Mouse (Mus musculus) frontal cortex, postnatal 25 days (tissue): Measurements from ENCODE around the gene Stk4.

Experiments
- DNase-seq, 2 experiments: peaks; one replicate each; pipeline ENCODE4 v3.0.0; 2022; ENCODE audit warnings: low spot score in 2 of 2

Stk4 gene

GRCm38 (mm10) chr2:164127297-164127696 lies 57.2 kb downstream of the Stk4 start:
- DNase-seq, result no peak

DNA sequence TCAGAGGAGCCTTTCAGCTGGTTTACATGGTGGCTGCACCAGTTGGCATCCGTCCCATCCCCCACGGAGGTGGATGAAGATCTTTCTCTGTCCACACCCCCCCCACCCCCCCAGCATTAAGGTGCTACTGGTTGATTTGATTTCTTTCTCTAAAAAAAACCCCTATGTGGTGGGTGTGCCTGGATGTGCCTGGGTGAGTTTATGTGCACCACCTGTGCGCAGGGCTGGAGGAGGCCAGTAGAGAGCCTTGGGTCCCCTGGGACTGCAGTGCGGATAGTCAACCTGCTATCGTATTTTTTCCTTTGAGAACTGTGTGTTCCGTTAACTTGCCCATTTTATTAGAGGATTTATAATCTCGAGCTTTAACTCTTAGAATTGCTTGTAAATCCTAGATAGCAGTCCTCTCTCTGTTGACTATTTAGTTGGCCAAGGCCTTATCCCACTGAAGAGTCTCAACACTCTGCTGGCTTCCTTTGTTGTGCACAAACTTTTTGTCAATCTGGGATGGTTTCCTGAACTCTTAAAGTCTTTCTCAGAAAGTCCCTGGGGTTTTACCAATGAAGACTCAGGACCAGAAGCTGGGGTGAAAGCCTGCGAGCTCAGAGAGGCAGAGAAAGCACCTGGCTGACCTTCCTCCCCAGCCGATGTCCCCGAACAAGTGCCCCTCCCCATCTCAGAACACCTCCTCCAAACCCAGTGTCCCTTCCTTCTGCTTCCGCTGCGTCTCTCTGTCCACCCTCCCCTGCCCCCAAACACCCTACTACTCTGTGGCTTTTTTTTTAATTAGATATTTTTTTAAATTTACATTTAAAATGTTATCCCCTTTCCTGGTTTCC lies 58.7 kb downstream of the Stk4 start:
- DNase-seq, result no peak

DNA sequence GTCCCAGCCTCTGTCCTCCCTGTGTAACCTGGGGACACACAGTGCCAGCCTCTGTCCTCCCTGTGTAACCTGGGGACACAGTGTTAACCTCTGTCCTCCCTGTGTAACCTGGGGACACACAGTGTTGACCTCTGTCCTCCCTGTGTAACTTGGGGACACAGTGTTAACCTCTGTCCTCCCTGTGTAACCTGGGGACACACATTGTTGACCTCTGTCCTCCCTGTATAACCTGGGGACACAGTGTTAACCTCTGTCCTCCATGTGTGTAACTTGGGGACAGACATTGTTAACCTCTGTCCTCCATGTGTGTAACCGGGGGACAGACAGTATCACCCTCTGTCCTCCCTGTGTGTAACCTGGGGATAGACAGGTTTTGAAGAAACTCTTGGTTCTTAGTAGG lies 61.5 kb downstream of the Stk4 start:
- DNase-seq, result no peak

DNA sequence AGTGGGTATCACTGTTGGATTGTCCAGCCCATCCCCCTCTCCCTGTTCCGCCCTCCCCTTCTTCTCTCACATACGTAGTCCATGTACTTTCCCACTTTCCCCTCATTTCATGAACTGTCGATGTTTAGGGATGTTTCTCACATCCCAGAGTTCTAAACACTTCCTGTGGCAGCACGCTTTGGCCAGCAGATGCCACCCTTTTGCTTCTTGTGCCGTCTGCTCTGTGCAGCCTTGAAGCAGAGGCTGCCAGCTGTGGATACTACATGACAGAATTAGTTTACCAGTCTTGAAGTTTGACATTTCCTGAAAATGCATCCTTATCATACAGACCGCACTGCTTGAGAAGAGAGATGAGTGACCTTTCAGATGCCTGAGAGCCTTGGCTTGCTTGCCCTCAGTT lies 64.4 kb downstream of the Stk4 start:
- DNase-seq, result no peak

- DNase-seq, result no peak
Measured at GRCm38 (mm10) chr2:164135367-164135766, 65.2 kb downstream of the Stk4 start.

DNA sequence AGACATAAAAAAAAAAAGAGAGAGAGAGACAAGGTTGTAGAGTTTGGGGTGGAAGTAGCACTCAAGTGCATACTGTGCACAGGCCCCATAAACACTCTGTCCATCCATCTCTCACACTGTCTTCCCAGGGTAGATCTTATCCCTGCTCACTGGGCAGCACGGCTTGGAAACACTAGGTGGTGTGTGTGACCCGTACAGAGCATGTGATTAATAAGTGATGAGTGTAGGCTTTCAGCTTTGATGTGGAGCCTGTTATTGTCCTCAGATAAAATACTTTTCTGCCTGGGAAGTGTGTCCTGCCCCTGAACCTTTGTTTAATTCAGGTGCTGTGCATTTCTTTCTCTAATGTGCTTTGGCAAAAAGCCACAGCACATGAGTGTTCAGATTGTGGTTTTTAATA lies 66.3 kb downstream of the Stk4 start:
- no peak for DNase-seq

- no peak for DNase-seq
Measured at GRCm38 (mm10) chr2:164137754-164138153, 67.6 kb downstream of the Stk4 start.

- no peak for DNase-seq
Measured at GRCm38 (mm10) chr2:164142021-164142420, 71.9 kb downstream of the Stk4 start.

GRCm38 (mm10) chr2:164144025-164144424 lies 73.9 kb downstream of the Stk4 start:
- DNase-seq, result no peak

DNA sequence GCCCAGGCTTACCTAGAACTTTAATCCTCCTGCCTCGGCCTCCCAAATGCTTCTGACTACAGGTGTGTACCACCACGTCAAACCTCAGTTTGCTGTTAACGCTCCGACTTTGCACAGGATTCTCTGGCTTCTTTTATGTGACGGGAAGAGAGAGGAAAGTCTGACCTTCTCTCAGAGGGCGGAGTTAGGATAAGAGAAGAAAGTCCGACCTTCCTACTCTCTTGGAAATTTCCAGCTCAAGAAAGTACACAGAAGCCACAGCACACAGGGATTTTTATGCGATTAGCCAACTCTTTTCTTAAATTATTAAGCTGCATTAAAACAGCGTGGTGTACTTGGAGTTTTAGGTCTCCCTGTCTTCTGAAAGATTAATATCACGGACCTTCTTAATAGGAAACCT lies 74.4 kb downstream of the Stk4 start:
- no peak for DNase-seq

DNA sequence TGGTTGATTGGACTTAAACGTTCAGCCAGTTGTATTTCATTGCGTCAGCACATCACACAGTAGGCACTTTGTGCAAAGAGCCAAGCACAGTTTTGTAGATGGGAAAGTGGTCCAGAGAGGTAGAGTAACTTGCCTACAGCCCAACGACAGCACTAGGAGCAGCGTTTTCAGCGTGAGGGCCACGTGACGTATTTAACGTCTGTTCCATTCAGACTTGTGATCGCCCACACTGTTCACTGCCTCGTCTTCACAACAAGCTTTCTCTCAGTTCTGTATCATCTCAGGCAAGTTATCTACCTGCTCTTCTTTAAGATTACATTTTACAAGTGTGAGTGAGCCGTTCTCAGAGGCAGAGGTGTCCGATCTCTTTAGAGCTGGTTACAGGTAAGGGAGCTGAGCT lies 76.4 kb downstream of the Stk4 start:
- DNase-seq, result no peak

DNA sequence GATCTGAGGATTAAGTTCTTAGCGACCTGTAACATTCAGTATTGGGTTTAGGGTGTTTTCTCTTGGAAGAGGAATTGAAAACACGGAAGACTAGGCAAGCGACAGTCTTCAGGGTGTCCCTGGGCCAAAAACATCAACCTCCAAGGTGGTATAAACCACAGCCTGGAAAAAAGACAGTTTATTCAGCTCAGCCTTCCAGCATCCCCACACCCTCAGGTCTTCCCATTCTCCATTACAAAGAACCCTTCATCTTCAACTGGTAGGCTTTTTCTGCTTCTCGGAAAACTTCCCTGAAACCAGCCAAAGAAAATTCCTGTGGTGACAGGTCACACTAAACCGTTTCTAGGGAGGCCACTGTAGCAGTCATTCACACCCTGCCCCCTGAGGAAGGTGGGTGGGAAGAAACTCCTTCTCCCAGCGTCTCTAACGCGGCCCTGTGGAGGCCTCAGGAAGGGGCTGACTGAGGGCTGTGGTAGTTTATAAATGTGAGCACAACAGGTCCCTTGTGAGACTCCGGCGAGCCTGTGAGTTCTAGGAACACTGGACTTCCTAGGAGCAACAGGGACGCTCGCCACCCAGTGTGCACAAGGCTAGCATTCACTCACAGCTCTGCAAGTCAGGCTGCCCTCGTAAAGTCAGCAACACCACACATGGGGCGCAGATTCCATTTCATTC lies 80.1 kb downstream of the Stk4 start:
- no peak for DNase-seq

DNA sequence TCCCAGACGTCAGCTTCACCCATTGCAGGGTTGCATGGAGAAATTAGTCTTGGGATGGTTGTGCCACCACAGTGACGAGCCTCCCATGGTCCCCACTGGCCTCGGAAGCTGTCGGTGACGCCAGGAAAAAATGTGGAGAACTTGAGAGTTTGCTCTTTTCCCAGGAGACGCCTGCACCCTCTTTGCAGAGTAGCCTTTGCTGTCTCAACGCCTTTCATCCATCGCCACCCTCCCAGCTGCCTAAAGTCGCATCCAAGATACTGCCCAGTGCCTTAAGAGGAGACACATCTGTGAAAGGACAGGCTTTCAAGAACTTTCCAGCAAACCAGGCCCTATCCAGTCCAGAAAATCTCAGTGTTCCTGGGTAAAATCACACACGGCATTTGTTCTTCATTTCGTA lies 82.2 kb downstream of the Stk4 start:
- DNase-seq, result no peak

- DNase-seq, result no peak
Measured at GRCm38 (mm10) chr2:164154007-164154406, 83.9 kb downstream of the Stk4 start.

DNA sequence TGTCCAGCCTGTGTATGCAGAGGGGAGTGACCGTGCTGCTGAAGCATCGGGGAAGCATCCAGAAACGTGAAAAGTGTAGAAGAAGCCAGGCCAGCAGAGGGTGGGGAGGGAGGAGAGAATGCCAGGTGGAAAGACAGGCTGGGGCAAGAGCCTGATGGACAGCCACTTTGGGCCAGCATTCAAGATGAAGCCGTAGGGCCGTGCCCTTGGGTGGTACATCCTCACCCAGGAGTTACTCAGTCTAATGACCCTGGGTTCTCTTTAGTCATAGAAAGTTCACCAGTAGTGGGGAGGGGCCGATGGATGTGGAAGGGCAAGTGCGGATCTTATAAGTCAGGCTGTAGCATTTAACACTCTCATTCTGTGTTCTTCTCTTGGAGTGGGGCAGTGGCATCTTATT lies 86.0 kb downstream of the Stk4 start:
- DNase-seq, result no peak

DNA sequence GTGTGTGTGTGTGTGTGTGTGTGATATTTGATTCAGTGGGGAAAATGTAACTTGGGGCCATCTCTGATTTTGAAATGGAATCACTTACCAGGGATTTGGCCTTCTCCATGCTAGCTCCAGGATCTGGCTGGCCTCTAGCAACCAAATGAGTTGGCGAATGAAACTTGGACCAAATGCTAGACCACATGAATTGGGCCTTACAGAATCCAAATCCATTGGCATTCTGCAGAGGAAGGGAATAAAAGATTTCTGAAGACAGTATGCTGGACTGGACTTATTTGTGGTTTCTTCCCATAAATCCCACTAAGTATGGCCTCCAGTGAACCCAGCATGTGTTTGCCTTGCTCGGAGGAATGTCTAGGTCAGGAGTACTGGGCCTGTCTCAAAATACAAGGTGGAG lies 88.7 kb downstream of the Stk4 start:
- no peak for DNase-seq

DNA sequence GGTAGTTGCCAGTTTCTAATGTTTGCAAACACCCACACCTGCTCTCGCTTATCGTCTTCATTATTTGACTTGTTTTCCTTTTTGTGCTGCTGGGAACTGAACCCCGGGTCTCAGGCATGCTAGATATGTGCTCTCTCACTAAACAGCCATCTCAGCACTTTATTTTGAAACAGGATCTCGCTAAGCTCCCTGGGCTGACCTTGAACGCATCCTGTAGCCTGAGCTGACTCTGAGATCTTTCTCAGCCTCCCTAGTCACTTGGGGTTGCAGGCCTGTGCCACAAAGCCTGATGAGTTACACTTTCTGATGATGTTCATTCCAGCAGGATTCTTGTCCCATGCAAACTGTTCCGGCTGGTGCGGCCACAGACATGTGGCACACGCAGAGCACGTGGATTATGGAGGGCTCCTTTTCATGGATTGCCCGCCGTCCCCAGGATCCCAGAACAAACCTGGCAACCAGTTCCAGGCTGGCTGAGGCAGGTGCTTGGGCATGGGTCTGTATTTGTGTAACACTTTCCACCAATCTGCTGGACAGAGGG lies 91.5 kb downstream of the Stk4 start:
- no peak for DNase-seq

- DNase-seq, result no peak
Measured at GRCm38 (mm10) chr2:164164941-164165340, 94.8 kb downstream of the Stk4 start.

GRCm38 (mm10) chr2:164167752-164168570 lies 97.8 kb downstream of the Stk4 start:
- no peak for DNase-seq

DNA sequence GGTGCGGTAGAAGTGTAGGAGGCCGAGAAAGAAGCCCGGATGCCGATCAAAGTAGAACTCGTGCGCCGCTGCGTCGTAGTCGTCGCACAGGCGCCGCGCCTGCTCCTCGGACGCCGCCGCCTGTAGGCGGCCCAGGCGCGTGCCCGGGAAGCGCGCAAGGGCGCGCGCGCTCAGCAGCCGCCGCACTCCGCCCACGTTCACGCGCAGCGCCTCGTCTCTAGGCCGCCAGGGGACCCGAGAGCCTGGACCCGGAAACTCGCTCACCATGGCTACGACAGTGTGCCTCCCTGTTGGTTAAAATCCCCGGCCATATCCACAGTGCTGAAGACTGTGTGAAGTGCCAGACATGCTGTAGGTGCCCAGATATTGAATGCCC lies 98.4 kb downstream of the Stk4 start:
- no peak for DNase-seq

- no peak for DNase-seq
Measured at GRCm38 (mm10) chr2:164170326-164170725, 100.2 kb downstream of the Stk4 start.

GRCm38 (mm10) chr2:164170902-164171301 lies 100.8 kb downstream of the Stk4 start, which contains the start of gene Kcns1:
TSS of gene Kcns1 (minus strand) at chr2:164171113.
- no peak for DNase-seq
